Mouse (Mus musculus): ENCODE measurements around the gene C130060K24Rik. TPM values are rescaled to one million over a fixed set of nuclear protein-coding genes. Genes with fewer than 3 reads are reported as not detected.

Gene C130060K24Rik
- polyA plus RNA-seq, 1 experiment from 2014 or later = 0.63 TPM

- no peak for ATAC-seq (ENCODE audit: insufficient number of reproducible peaks, insufficient read depth, low FRiP score, low TSS enrichment)
- WGBS = 89% methylated on average over 1 of the region's 1 CpGs
- Histone ChIP-seq H3K4me2 (replicated peaks) (no peak overlapping the region), H3K36me3 (no peaks in the 10 kb centered on the region), H3K9me3 (no peaks in the 10 kb centered on the region), H3K27me3 (no peaks in the 10 kb centered on the region), H3K27ac (no peak overlapping the region), H3K4me3 (no peak overlapping the region), H3K4me1 (no peaks in the 10 kb centered on the region), H3K9ac (no peak overlapping the region)
These were observed 84.4 kb downstream of the C130060K24Rik start for GRCm38 (mm10) chr6:65465294-65465693.

GRCm38 (mm10) chr6:65470320-65470719, 89.4 kb downstream of the C130060K24Rik start:
- no peak for ATAC-seq (ENCODE audit: insufficient number of reproducible peaks, insufficient read depth, low FRiP score, low TSS enrichment)
- Histone ChIP-seq H3K27ac (no peak overlapping the region), H3K4me1 (no peaks in the 10 kb centered on the region), H3K4me3 (no peak overlapping the region), H3K27me3 (no peaks in the 10 kb centered on the region), H3K9ac (no peak overlapping the region), H3K9me3 (no peaks in the 10 kb centered on the region), H3K36me3 (no peaks in the 10 kb centered on the region), H3K4me2 (replicated peaks) (no peak overlapping the region)
- 72% methylated on average over 5 of the region's 5 CpGs for WGBS

DNA sequence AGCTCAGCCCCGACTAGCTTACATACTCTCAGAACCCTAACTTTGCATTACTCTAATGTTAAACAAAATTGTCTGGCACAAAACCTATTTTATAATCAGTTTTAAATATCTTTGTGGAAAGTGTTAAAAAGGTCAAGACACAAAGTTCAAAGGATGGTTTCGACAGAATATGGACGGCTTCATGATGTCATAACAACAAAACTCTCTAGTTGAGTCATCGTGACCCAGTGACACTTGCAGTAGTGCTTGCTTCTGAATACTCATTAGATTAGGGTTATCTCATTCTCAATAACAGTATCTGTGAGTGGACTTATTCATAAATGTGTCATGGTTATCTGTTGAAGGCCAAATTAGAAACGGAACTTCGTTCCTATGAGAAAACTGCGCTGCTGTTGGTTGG, 91.5 kb downstream of the C130060K24Rik start:
- H3K27me3 ChIP-seq = no peaks in the 10 kb centered on the region
- H3K36me3 ChIP-seq = no peaks in the 10 kb centered on the region
- H3K9ac ChIP-seq = no peak overlapping the region
- H3K27ac ChIP-seq = no peak overlapping the region
- H3K4me3 ChIP-seq = no peak overlapping the region
- 91% methylated on average over 7 of the region's 7 CpGs for WGBS
- no peaks in the 10 kb centered on the region for H3K9me3 ChIP-seq
- no peak overlapping the region for H3K4me2 ChIP-seq (replicated peaks)
- no peaks in the 10 kb centered on the region for H3K4me1 ChIP-seq
- ATAC-seq (ENCODE audit: insufficient number of reproducible peaks, insufficient read depth, low FRiP score, low TSS enrichment) = no peak

DNA sequence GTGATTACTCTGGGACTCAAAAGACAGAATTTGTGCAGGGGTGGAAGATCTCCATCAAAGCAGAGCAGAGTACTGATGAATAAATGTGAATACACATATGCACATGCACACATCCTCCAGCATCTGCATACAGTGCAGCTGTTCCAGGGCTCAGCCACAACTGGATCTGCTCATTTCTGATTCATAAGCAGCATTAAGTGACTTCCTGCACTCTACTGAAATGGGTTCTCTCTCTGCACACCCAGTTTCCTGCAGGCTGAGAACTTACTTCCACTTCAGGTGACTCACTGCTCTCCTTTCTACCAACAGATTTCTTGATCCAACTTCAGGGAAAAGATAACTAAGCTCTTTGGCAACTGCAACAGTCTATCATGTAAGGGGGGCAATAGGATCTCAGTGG, 117.9 kb downstream of the C130060K24Rik start:
- Histone ChIP-seq H3K36me3 (no peaks in the 10 kb centered on the region), H3K27ac (no peak overlapping the region), H3K27me3 (no peaks in the 10 kb centered on the region), H3K4me3 (no peak overlapping the region), H3K4me1 (no peaks in the 10 kb centered on the region), H3K4me2 (replicated peaks) (no peak overlapping the region), H3K9me3 (no peaks in the 10 kb centered on the region), H3K9ac (no peak overlapping the region)
- ATAC-seq (ENCODE audit: insufficient number of reproducible peaks, insufficient read depth, low FRiP score, low TSS enrichment) = no peak

Other genes with a start within 250 kb of the C130060K24Rik start
- gene Hpgds, start 236.2 kb upstream of the C130060K24Rik start, polyA plus RNA-seq (2016; fragmentation: Nextera tagmentation; extraction: Ambion mirVana) = 3.5 and 4.0 TPM in 2 replicates
- not detected in 2 replicates for gene Tnip3, start 144.2 kb downstream of the C130060K24Rik start, polyA plus RNA-seq (2016; fragmentation: Nextera tagmentation; extraction: Ambion mirVana)